Mouse (Mus musculus) lung, postnatal 25 days (tissue): ENCODE data around the gene Slamf9.
A peak's percentile ranks its signal among the peaks of the same experiment; 100 is the strongest.

Experiments
- DNase-seq: peaks from one replicate; pipeline ENCODE4 v3.0.0; 2022; ENCODE audit warnings: low spot score

Gene Slamf9

DNA sequence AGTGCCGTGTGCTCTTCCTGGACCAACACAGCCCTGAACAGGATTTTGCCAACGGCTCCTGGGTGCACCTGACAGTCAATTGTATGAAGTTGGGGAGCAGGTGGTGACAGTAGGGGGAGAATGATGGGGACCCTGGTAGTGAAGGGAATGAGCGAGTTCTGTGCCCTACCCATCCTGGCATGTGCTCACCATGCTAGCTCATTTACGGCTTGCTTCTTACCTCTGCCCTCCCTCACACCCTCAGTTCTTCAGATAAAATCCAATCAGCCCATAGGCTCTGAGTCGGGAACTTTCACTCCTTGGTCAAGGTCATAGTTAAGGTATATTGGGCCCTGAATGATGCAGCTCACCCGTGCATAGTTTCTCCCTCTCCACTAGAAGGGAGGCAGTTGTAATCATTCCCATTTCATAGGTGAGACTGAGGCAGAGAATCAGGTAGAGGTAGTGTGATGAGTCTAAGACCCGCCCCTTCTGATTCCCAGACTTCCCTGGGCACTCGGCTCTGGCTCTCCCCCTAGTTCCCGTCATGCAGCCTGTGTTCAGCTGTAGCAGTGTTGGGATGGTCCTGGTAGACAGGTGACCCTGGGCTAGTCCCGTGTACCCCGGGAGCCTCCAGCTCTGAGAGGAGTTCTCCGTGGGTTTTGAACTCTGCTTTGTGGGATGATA lies 14.6 kb downstream of the Slamf9 start:
- DNase-seq = no peak

DNA sequence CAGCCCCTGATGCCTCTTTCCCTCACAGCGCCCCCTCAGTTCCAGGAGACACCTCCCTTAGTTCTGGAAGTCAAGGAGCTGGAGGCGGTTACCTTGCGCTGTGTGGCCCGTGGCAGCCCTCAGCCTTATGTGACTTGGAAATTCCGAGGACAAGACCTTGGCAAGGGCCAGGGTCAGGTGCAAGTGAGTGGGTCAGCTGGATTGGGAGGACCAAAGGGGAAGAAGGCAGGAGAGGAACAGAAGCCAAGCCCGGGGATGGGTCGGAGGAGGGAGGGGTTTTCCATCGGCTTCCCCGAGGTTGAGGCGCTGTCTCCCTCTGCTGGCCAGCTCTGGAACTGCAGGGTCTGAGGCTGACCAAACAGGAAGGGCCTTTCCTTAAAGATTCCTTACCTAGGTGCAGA lies 15.1 kb downstream of the Slamf9 start:
- peak; percentile 90 for DNase-seq

DNA sequence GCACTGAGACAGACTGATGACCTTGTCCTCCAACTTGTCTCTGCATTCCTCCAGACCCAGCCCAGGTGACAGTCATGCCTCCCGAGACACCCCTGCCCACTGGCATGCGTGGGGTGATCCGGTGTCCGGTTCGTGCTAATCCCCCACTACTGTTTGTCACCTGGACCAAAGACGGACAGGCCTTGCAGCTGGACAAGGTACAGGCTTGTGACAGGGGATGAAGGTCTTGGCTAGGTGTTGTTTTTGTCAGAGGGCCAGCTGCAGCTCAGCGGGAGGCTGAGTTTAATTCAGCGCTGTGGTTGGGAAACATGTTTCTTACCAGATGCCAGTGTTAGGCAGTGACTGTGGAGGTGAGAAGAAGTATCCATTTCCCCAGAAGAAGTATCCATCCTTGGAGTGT lies 16.9 kb downstream of the Slamf9 start:
- DNase-seq = no peak

DNA sequence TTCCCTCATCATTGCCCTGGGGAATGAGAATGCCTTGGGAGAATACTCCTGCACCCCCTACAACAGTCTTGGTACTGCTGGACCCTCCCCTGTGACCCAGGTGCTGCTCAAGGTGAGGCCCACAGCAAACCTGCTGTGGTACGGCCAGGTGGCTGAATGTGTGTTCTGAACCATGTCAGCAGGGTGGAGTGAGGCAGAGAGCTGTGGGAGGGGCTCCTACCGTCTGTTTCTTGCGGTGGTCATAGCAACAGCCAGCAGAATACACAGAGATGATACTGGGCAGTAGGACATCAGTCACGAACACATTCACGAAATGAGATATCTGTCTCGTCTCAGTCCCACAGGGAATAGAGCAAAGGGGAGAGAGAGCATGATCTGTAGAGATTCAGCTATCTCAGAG lies 18.4 kb downstream of the Slamf9 start:
- no peak for DNase-seq

DNA sequence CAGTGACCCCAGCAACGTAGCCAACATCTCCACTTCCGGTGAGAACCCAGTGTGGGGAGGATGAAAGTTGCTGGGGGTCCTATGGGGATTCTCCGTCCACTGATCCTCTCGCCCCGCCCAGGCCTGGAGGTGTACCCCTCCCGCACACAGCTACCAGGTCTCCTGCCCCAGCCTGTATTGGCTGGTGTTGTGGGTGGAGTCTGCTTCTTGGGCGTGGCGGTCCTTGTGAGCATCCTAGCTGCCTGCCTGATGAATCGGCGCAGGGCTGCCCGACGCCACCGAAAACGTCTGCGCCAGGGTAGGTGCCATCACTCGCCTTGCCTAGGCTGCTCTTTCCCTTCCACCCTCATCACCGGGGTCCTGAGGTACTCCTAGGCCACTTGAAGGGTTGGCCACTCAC lies 20.9 kb downstream of the Slamf9 start:
- DNase-seq = no peak

DNA sequence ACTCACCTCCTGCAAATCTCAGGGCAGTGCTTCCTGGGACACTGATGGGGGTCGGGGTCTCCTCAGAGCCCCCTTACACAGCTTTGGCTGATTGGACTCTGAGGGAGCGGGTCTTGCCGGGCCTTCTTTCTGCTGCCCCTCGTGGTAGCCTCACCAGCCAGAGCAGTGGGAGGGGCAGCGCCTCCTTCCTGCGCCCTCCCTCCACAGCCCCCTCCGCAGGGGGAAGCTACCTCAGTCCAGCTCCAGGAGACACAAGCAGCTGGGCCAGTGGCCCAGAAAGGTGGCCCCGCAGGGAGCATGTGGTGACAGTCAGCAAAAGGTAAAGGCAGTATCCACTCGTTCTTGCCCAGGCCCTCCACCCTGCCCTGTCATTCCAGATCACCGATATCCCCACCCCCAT lies 22.3 kb downstream of the Slamf9 start:
- no peak for DNase-seq

DNA sequence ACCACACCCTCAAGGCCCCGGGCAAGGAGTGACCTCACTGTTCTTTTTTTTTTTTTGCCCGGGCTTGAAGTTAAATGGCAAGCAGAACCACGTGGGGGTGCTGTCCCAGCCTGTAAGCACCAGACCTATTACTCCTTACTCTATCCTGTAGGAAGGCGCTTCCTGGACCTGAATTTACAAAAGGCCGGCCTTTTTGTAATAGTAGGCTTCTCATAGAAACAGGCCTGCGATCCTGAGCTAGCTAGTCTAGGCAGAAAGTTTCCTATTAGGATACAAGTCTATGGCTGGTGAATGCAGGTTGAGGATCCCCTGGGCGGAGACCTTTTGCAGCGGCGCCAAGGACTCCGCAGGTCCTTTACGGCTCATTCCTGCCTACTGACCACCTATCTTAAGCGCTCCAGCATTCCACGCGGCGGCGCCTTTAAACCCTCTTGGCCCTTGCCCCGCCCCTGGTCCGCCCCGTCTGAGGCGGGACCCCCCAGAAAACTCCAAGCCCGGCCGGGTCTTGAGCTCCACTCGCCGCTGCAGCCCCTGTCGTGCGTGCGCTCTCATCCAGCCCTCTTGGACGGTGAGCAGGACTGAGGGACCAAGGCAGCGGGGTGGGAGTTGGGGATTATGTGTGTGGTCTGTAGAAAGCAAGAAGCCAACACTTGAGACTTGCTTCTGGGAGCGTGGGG lies 24.7 kb downstream of the Slamf9 start, which contains the start of gene Tagln2:
Gene Tagln2, plus strand, starts transcription at position 283 of the 677 bp plus-strand sequence.
- peak; percentile 94 for DNase-seq

DNA sequence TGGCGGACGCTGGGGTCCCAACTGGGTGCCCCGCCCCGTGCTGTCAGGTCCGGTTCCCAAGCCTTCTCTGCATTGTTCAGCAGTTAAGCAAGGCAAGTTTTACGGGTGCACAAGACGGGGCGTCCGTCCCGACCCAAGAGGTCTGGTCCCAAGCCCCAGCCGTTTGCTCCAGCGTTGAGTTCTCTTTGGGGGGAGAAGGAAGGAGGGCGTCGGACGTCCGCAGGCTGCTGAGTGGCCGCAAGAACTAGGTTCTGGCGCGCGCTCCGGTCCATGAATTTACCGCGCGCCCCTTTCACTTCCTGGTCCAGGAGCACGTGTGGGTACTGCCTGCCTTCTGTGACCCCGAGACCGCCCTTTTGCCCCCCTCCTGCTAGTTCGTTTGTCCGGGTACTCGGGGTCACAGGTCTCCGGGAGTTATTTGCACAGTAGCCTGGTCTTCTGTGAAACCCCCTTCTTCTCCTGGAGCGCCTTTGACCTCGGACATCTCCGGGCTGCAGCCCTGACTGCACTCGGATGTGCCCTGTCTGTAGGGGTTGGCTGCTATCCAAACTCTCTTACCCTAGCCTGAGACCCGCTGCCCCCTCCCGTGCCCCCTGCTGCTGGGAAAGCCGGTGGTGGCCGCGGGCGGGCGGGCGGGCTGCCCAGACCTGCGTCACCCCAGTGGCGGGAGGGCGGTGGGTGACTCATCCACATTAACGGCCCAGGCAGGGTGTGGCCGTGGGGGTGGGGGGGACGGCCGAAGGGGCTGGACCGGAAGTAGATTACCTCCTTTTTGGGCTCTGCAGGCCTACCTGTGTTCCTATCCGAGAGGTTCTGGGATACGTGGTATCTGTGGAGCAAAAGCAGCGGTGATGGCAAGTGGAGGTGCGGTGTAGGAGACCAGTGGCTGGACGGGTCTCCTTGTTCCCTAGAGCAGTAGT lies 25.6 kb downstream of the Slamf9 start:
- peak; percentile 81 for DNase-seq

DNA sequence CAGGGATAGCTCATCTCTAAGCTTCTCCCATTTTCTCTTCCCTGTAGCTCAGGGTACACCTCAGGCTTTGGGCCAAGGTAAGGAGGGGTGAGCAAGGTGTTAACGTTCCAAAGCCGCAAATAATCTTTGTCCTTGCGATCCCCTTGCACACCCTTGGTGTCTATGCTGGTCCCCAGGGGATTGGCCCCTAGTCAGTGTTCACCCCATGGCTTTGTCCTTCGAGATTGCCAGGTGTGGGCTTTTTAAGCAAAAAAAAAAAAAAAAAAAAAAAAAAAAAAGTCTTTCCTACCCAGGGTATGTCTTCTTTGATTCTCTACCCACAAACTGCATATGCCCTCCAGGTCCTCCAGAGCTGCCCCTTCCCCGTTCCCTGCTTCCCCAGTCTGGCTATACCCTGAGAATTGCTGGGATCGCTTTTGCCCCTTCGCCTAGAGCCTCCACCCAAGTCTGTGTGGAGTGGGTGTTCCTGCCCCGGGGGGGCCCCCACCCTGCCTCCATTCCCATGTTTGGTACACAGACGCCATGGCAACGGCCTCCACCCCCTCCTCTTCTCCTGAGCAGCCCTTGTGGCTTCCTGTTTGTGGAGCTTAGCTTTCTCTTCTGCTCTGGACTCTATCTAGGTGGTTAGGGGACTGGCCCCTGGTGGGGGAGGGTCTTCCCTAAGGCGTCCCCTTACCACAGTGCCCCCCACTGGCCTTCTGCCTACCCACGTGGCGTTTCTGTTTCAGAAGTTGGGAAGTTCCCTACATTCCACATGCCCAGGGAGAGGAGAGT lies 26.4 kb downstream of the Slamf9 start:
- peak; percentile 96 for DNase-seq

DNA sequence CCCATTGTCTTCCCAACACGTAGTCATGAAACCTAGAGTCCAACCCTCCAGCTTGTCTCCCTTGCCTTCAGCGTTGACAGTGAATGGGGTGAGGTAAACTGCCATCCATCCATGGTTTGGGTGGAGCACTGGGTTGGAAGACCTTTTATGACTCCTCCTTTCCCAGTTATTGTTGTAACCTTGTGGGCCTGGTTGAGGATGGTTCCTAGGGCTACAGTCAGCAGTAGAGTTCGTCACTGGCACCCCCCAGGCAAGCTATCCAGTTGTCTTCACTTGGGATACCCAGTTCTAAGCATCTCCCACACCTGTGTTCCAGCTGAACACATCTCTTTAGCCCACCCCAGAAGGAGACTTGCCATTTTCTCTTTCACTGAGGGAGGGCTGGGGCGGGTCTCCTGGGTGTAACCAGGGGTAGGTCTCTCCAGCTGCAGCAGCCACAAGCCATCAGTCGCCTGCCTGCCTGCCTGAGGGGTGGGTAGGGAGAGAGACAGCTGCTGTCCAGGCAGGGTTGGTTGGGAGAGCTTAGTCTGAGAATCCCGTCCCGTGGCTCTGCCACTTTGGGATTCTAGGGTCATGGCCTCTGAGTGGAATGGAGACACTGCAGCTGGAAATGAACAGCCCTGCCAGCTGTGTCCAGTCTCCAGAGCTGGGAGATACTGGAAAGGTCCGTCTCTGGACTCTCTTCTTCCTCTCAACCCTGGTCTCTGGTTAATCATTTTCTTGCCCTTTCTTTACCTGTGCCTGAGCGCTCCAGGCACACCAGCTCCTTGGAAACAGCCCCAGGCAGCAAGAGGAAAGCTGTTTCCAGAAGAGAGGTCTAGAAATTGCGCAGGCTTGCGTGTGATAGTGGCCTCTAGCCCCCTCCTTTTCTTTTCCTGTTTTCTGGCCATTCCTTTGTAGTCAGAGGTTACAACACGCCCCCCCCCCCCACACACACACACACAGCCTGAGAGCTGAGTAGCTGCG lies 27.3 kb downstream of the Slamf9 start:
- peak; percentile 66 for DNase-seq

DNA sequence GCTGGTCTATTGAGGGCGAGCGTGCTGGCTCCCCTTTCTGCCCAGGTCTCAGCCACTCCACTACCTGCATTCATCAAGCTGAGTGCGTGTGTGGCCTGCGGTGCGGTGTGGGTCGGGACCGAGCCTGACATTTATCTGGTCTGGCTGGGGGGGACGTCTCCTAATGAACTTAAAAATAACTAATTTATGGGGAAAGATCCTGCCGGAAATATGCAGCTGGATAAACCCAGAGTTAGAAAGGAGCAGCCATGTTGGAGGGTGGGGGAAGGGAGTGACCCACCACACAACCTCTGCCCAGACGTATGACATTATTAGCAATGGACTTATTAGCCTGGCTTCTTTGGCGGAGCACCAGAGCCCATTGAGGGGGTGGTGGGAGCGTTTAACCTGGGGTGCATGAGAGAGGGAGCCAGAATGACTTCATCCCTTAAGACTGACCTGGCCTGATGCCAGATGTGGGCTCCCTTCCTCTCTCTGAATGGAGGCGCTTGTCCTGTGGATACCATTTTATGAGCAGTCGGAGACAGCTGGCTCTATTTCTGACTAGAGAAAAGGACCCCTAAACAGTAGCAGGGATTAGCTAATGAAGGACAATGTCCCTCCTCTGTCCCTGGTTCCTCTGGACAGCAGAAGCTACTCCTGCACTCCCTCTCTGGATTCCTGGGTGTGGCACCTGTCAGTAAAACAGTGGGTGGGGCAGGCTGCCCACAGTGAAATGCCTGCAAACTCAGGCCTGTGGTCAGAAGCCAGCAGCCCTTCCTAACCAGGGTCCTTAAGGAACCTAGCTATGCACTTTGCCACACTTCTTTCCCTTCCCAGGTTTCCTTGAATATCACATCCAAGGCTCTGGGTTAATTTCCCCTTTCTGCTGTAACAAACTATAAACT lies 28.2 kb downstream of the Slamf9 start:
- DNase-seq = peak; percentile 66

DNA sequence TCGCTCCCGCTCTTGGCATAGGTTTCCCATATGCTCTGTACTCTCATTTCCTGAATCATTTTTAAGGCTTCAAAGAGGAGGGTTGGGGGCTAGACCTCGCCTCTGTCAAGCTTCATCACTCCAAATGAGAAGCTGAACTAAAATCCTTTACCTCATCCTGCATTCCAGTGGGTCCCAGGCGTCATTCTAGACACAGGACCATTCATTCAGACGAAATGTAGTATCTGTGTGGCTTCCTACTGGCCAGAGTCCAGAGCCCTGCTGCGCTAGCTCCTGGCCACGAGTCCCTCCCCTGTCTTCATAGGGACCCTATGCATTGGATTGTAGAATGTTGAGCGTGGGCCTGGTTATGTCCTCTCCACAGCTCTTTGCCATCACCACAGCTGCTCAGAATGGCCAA lies 29.6 kb downstream of the Slamf9 start:
- DNase-seq = no peak

DNA sequence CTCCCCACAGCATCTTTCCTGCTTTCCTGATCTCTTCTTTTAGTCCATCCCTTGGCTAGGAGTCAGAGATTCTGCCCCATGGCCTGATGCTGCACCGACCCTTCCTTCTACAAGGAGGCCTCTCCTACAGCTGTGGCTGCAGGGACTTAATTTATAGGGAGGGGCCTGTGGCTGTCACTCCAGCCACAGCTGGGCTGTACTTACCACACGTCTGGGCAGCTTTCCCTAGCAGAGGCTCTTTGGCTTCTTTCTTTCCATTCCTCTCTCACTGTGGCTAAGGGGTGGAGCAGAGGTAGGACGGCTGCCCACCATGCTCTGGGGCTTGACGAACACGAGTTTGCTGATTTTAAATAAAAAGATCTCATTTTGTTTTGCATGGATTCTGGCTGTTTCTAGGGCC lies 31.8 kb downstream of the Slamf9 start:
- no peak for DNase-seq

DNA sequence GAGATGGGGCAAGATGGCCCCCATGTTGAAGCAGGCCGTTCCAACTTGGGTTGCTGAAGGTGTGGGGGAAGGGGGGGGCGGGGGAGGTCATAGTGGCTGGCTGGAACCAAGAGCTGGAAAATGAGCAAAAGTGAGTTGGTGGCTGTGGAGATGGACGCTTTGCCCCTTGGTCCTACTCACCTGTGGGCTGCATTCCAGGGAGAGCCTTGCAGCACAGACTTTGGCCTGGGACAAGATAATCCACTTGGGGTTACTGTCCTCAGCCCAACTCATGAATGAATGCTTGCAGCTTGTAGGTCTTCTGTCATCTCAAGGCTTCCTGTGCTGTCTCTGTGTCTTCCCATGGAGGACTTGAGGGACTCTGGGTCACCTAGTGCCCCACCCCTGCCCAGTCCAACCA lies 32.5 kb downstream of the Slamf9 start:
- DNase-seq = no peak

DNA sequence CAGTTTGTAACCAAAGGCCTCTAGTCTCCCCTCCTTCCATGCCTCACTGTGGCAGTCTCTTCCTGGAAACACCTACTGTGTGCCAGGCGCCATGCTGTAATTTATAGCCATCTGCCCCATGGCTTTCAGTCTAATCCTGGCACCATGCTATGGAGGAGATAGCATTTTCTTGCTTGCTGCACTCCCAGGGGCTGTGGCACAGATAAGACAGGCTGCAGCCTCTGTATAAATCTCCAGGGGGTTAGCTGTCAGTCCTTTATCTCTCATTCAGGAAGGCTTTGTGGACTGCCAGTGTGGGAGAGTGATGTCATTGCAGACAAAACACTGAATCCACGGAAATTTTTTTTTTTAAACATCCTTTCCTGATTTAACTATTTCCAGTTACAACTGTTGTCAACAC lies 33.0 kb downstream of the Slamf9 start:
- DNase-seq = no peak

DNA sequence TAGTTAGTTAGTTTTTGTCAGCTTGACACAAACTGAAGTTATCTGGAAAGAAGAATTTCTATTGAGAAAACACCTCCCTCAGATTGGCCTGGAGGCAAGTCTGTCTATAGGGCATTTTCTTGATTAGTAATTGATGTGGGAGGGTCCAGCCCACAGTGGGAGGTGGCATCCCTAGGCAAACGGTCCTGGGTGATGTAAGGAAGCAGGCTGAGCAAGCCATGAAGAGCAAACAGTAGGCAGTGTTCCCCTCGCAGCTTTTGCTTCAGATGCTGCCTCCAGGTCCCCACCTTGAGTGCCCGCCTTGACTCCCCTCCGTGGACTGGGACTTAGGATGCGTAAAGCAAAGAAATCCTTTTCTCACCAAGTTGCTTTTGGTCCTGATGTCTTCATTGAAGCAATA lies 34.1 kb downstream of the Slamf9 start:
- DNase-seq = no peak

DNA sequence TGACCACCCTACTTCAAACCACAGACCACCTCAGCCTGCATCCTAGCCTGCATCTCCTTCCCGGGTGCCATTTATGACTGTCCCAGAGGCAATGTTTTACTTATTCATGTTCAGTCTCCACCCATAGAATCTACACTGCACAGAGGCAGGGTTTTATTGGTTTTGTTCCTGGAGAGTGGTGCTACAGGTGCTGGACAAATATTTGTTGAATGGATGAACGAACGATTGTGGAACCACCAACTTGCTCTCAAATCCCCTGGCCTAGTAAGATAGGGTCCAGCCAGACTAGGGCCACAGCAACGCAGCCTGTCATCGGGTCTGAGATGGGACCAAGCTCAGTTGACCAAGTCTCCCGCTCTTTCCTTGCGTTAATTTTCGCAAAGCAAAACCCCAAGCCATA lies 34.8 kb downstream of the Slamf9 start:
- DNase-seq = peak; percentile 53

DNA sequence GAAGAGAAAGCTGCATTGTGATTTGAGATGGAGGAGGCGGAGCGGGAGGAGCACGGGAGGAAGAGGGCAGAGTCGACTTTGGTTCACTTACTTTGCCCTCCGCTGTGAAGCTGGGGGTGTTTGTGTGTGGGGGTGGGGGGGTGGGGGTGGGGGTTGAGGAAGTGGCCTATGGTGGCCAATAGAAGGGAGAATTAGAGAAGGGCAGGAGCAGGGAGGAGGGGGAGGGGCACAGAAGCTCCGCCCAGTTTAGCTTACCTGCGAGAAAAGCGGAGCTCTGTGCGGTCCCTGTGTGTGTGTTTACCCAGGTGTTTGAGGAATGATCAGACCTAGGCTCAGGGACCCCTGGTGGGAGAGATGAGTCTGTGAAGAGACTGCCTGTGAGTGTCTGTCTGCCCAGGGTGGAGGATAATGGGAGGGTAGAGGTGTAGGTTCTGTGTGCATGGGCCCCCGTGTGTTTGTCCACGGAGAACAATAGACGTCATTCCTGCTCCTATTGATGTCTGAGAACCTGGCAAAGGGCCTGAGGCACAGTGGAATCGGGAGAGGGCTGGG lies 35.3 kb downstream of the Slamf9 start:
- DNase-seq = peak; percentile 65

DNA sequence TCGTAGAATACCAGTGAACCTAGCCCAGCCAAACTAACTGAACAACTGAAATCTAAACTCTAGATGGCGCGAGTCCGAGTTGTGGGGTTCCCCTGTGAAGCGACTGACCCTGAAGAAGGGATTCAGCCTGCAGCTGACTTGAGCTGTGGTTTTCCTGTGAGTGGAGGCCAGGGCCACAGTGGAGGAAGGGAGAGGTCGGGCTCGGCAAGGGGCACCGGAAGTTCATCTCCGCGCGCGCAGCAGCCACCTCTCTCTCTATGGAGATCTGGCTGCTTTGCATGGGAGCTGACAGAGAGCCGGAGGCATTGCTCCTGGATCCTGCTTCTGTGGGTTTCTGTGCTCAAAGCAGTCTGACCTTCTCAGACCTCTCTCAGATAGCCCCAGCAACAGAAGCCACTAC lies 37.8 kb downstream of the Slamf9 start:
- peak; percentile 87 for DNase-seq
